Comparison of ENCODE assay signal across 8 mouse cellular contexts in the genomic region with DNA sequence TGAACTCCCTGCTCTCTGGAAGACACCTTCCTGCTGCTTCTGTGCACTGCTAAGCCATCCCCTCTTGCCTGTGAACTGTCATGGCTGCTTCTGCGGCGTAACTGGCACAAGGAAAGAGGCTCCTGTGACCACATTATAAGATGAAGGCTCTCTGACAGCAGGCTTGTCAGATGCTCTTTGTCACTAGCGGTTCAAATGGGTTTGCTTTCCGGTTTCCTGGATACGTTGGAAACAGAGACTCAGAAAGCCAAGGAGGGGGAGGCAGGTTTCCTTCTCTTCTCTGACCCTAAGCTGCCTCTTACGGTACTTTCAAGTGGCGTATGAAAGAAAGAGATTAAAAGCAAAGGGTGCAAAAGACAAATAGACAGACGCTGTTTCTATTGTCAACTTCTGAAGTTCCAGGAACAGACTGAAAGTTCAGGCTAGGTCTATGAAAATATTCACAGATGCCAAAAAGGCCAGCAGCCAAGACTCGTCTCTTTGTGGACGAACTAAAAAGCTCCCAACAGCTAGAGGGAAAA.
DNase-seq lines count a peak whose midpoint lies in the region; ATAC-seq and TF ChIP-seq lines count a peak whose summit lies in the region.

No protein-coding gene starts in this region.

- TF ChIP-seq EP300 in liver, embryonic 14.5 days (IDR thresholded peaks at IDR 0.05; ENCODE audit: low read depth): no peak

- no peak overlapping the region for H3K27ac ChIP-seq in left cerebral cortex, adult 2 months
- H3K27ac ChIP-seq in liver, embryonic 14.5 days: no peak overlapping the region
- H3K27ac ChIP-seq in stomach, embryonic 15.5 days: no peak overlapping the region

- no peak overlapping the region for H3K9ac ChIP-seq in liver, embryonic 14.5 days (replicated peaks)
- no peak overlapping the region for H3K9ac ChIP-seq in stomach, embryonic 15.5 days

- H3K4me3 ChIP-seq in left cerebral cortex, adult 2 months: peak overlapping the region; percentile 30; the same call in 1 of the 2 replicates
- no peak overlapping the region for H3K4me3 ChIP-seq in liver, embryonic 14.5 days (ENCODE audit: insufficient read depth in 1 of 2, low read depth in 2 of 2, low read length in 2 of 2)
- H3K4me3 ChIP-seq in stomach, embryonic 15.5 days (replicated peaks): no peak overlapping the region

- H3K4me1 ChIP-seq in liver, embryonic 14.5 days (replicated peaks; ENCODE audit: control insufficient read depth in 2 of 2, insufficient read depth in 2 of 2, low read length in 1 of 2): no peaks in the 10 kb centered on the region
- H3K4me1 ChIP-seq in stomach, embryonic 15.5 days: no peaks in the 10 kb centered on the region

- DNase-seq in left cerebral cortex, adult 2 months (ENCODE audit: extremely low spot score in 1 of 2, low spot score in 2 of 2): no peak
- no peak for DNase-seq in left cerebral cortex, postnatal 14 days (ENCODE audit: low spot score in 2 of 2)
- DNase-seq in cerebellum, postnatal 36 days: peak; percentile 10 to 28
- DNase-seq in heart, postnatal 10 days: peak; percentile 47 to 69
- no peak for DNase-seq in liver, embryonic 14.5 days (ENCODE audit: low read depth in 3 of 3, low spot score in 3 of 3)
- no peak for DNase-seq in ovary, adult 18-20 months (ENCODE audit: low spot score)
- DNase-seq in spleen, postnatal 14 days (ENCODE audit: low spot score in 2 of 2): no peak

- H3K9me3 ChIP-seq in liver, embryonic 14.5 days (ENCODE audit: control insufficient read depth, low read length): no peaks in the 10 kb centered on the region
- no peaks in the 10 kb centered on the region for H3K9me3 ChIP-seq in stomach, embryonic 15.5 days

- no peaks in the 10 kb centered on the region for H3K27me3 ChIP-seq in liver, embryonic 14.5 days (ENCODE audit: control insufficient read depth, insufficient read depth, low read length)
- H3K27me3 ChIP-seq in stomach, embryonic 15.5 days (replicated peaks): no peaks in the 10 kb centered on the region

- no peak overlapping the region for H3K4me2 ChIP-seq in liver, embryonic 14.5 days (ENCODE audit: low read depth)
- peak overlapping the region; percentile 27; the same call in 1 of the 2 replicates for H3K4me2 ChIP-seq in stomach, embryonic 15.5 days

- ATAC-seq in liver, embryonic 14.5 days (ENCODE audit: insufficient read depth): 0 out of 2 replicates have a peak, but pooled peaks have one; percentile 28
- no peak for ATAC-seq in stomach, embryonic 15.5 days (ENCODE audit: insufficient read depth, low FRiP score, low read depth)

- intact Hi-C loops in left cerebral cortex, adult 2 months (cut with DNase I): loop anchor here (5.0 to 10.0 kb wide), 2 partner anchors 441 to 473 kb away; partner anchors contain the start of gene B3gat2
- intact Hi-C loops in left cerebral cortex, postnatal 14 days (cut with DNase I): no loop called here
- intact Hi-C loops in heart, postnatal 10 days (cut with DNase I): loop anchor here (5.0 to 10.0 kb wide), 2 partner anchors 64 to 443 kb away; partner anchors contain the start of gene B3gat2

- WGBS in liver, embryonic 14.5 days (ENCODE audit: insufficient replicate concordance): 50% methylated on average over 10 of the region's 10 CpGs
- WGBS in stomach, embryonic 15.5 days: 28% methylated on average over 10 of the region's 10 CpGs

- H3K36me3 ChIP-seq in liver, embryonic 14.5 days (replicated peaks; ENCODE audit: control insufficient read depth, insufficient read depth, low read depth): no peaks in the 10 kb centered on the region
- no peaks in the 10 kb centered on the region for H3K36me3 ChIP-seq in stomach, embryonic 15.5 days

- no peak for TF ChIP-seq CTCF in left cerebral cortex, adult 2 months (IDR thresholded peaks at IDR 0.05)
- TF ChIP-seq CTCF in liver, embryonic 14.5 days (IDR thresholded peaks at IDR 0.05; ENCODE audit: low read depth): no peak

Comparison
In these comparisons a context has a peak if more than half of its experiments do, and no peak if none do; other contexts are left out.
1. DNase-seq: peak in cerebellum, postnatal 36 days (2 of 2) and heart, postnatal 10 days (2 of 2); none in left cerebral cortex, adult 2 months (0 of 2), left cerebral cortex, postnatal 14 days (0 of 2), liver, embryonic 14.5 days (0 of 3), ovary, adult 18-20 months (single experiment) and spleen, postnatal 14 days (0 of 2).